Mouse (Mus musculus) G1E (cell line): ENCODE data around the gene Prickle1.

Experiments
- CTCF ChIP-seq: IDR thresholded peaks from 2 replicates; pipeline ENCODE4 v1.5.1; 2012; ENCODE audit warnings: low read depth, low read length, inconsistent platforms, mixed read lengths
- TAL1 ChIP-seq: conservative IDR thresholded peaks from 2 replicates; pipeline ENCODE4 v1.6.1; 2012; ENCODE audit warnings: low read depth, low read length, inconsistent platforms, mixed read lengths

DNA sequence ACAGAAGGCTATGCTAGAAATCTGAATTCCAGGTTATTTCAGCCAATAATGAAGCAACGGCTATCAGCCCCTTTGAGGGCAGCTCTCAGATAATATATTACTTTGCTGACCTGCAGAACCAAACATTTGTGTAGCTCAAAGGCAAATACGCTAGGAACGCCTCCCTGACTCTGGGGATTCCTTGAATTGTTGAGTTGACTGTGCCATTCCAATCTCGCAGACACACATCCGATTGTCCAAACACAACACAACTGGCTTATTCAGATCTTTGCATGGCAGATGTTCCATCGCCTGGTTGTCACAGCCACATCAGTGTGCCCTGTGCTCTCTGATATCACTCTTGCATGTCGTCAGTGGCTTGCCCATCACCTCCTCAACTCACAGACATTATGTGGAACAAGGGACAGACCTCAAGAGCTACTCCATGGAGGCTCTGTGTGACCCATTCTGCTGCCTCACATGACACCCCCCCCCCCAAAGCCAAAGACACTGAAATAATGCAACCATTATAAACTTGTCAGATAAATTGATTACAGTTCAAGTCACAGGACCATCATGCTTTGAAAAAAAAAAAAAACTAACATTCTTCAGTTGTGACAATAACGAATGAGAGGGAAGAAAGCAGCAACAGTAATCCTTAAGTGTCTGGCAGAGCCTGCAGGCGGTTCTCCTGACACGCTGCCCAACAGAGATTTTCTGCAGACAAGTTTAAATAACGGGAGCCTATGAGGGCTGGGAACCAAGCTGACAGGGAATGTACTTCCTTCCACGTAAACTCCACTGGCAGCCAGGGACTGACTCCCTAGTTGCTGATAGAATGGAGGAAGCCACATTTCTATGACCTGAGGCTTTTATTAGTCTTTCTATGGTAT is 65.6 kb downstream of the Prickle1 start:
- TF ChIP-seq TAL1 (no peak), CTCF (no peak)
